Mouse (Mus musculus): ENCODE results near the gene Slc6a16.

Slc6a16 gene

GRCm38 (mm10) chr7:45240633-45241388 lies at the start of gene Slc6a16:
TSS of gene Slc6a16 (plus strand) at chr7:45241085.
- DNase-seq (ENCODE audit: low read depth, low spot score): peak; percentile 96

GRCm38 (mm10) chr7:45191161-45191560 lies 49.7 kb upstream of the Slc6a16 start:
- DNase-seq (ENCODE audit: low read depth, low spot score): no peak

- DNase-seq (ENCODE audit: low read depth, low spot score): no peak
Measured at GRCm38 (mm10) chr7:45191803-45192363, 49.0 kb upstream of the Slc6a16 start.

GRCm38 (mm10) chr7:45192585-45193310 lies 48.1 kb upstream of the Slc6a16 start:
- no peak for DNase-seq (ENCODE audit: low read depth, low spot score)

GRCm38 (mm10) chr7:45193406-45193805 lies 47.5 kb upstream of the Slc6a16 start:
- DNase-seq (ENCODE audit: low read depth, low spot score): no peak

- no peak for DNase-seq (ENCODE audit: low read depth, low spot score)
Measured at GRCm38 (mm10) chr7:45193871-45194785, 46.8 kb upstream of the Slc6a16 start.

GRCm38 (mm10) chr7:45195341-45196175 lies 45.3 kb upstream of the Slc6a16 start:
- DNase-seq (ENCODE audit: low read depth, low spot score): no peak

- no peak for DNase-seq (ENCODE audit: low read depth, low spot score)
Measured at GRCm38 (mm10) chr7:45196176-45196535, 44.7 kb upstream of the Slc6a16 start.

- no peak for DNase-seq (ENCODE audit: low read depth, low spot score)
Measured at GRCm38 (mm10) chr7:45196994-45197393, 43.9 kb upstream of the Slc6a16 start.

GRCm38 (mm10) chr7:45198435-45198834 lies 42.5 kb upstream of the Slc6a16 start:
- peak; percentile 75 for DNase-seq (ENCODE audit: low read depth, low spot score)

- DNase-seq (ENCODE audit: low read depth, low spot score): no peak
Measured at GRCm38 (mm10) chr7:45198961-45199360, 41.9 kb upstream of the Slc6a16 start.

- DNase-seq (ENCODE audit: low read depth, low spot score): no peak
Measured at GRCm38 (mm10) chr7:45202654-45203053, 38.2 kb upstream of the Slc6a16 start.

- peak; percentile 100 for DNase-seq (ENCODE audit: low read depth, low spot score)
Measured at GRCm38 (mm10) chr7:45204380-45205143, 36.3 kb upstream of the Slc6a16 start, which contains the start of gene Ccdc155. TSS of gene Ccdc155 (minus strand) at chr7:45204892.

GRCm38 (mm10) chr7:45208260-45208659 lies 32.6 kb upstream of the Slc6a16 start:
- peak; percentile 47 for DNase-seq (ENCODE audit: low read depth, low spot score)

- no peak for DNase-seq (ENCODE audit: low read depth, low spot score)
Measured at GRCm38 (mm10) chr7:45211070-45211469, 29.8 kb upstream of the Slc6a16 start.

- DNase-seq (ENCODE audit: low read depth, low spot score): peak; percentile 87
Measured at GRCm38 (mm10) chr7:45211851-45212251, 29.0 kb upstream of the Slc6a16 start, which contains the start of gene Dkkl1. TSS of gene Dkkl1 (minus strand) at chr7:45212147.

GRCm38 (mm10) chr7:45212356-45212755 lies 28.5 kb upstream of the Slc6a16 start:
- peak; percentile 73 for DNase-seq (ENCODE audit: low read depth, low spot score)

- no peak for DNase-seq (ENCODE audit: low read depth, low spot score)
Measured at GRCm38 (mm10) chr7:45213708-45214107, 27.2 kb upstream of the Slc6a16 start.

GRCm38 (mm10) chr7:45215673-45216441 lies 25.0 kb upstream of the Slc6a16 start, which contains the start of gene Tead2:
TSS of gene Tead2 (plus strand) at chr7:45215753.
- DNase-seq (ENCODE audit: low read depth, low spot score): peak; percentile 87

Data from R1 (cell line).